Mouse (Mus musculus): ENCODE measurements at regions not wholly inside any gene's neighbourhood (a gene's known extent, or its start where the extent isn't known, plus 50 kb on each side); places are given as distances from the start of the nearest gene placed in this dataset.

- Histone ChIP-seq H3K4me3 (no peak overlapping the region), H3K4me1 (peaks cover 15% of the 10 kb centered on the region), H3K36me3 (no peaks in the 10 kb centered on the region), H3K4me2 (no peak overlapping the region), H3K27me3 (no peaks in the 10 kb centered on the region), H3K27ac (no peak overlapping the region), H3K9ac (no peak overlapping the region), H3K9me3 (no peaks in the 10 kb centered on the region)
- no peak for ATAC-seq (ENCODE audit: borderline replicate concordance, extremely low read depth, low FRiP score, low TSS enrichment)
- WGBS = 51% methylated on average over 5 of the region's 5 CpGs
Observed at GRCm38 (mm10) chr13:6191915-6192295, 330.6 kb downstream of the Klf6 start.

GRCm38 (mm10) chr13:6196690-6197089, 335.4 kb downstream of the Klf6 start:
- H3K9ac ChIP-seq = no peak overlapping the region
- H3K36me3 ChIP-seq = no peaks in the 10 kb centered on the region
- no peaks in the 10 kb centered on the region for H3K27me3 ChIP-seq
- H3K27ac ChIP-seq = no peak overlapping the region
- WGBS = 72% methylated on average over 5 of the region's 5 CpGs
- ATAC-seq (ENCODE audit: borderline replicate concordance, extremely low read depth, low FRiP score, low TSS enrichment) = no peak
- no peak overlapping the region for H3K4me2 ChIP-seq
- H3K9me3 ChIP-seq = no peaks in the 10 kb centered on the region
- H3K4me1 ChIP-seq = peaks cover 15% of the 10 kb centered on the region
- no peak overlapping the region for H3K4me3 ChIP-seq

- no peak for ATAC-seq (ENCODE audit: borderline replicate concordance, extremely low read depth, low FRiP score, low TSS enrichment)
- 78% methylated on average over 6 of the region's 6 CpGs for WGBS
Observed at GRCm38 (mm10) chr13:6199107-6199506, 337.8 kb downstream of the Klf6 start.

DNA sequence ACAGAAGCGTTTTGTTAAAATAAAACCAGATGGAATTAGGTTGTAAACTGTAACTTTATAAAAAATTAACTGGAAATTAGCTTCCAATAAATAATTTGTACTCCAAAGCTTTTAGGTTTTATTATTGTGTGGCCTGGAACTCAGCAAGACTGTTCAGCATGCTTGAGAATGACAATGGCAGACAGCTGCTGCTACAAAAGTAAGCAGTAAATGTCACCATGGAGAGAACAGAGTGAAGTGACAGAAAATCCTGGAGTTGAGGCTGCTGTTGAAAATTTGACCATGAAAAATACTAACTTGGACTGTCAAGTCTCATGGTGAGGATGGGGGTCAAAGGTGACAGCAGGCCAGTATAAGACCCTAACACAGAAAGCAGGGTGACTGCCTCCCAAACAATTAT, 340.2 kb downstream of the Klf6 start:
- Histone ChIP-seq H3K9ac (no peak overlapping the region), H3K27ac (no peak overlapping the region), H3K36me3 (no peaks in the 10 kb centered on the region), H3K4me2 (no peak overlapping the region), H3K9me3 (no peaks in the 10 kb centered on the region), H3K4me1 (no peaks in the 10 kb centered on the region), H3K27me3 (no peaks in the 10 kb centered on the region), H3K4me3 (no peak overlapping the region)
- WGBS = 72% methylated on average over 1 of the region's 1 CpGs
- no peak for ATAC-seq (ENCODE audit: borderline replicate concordance, extremely low read depth, low FRiP score, low TSS enrichment)

More at GRCm38 (mm10) chr13:6199107-6199506, 337.8 kb downstream of the Klf6 start:
- Histone ChIP-seq H3K36me3 (no peaks in the 10 kb centered on the region), H3K27me3 (no peaks in the 10 kb centered on the region), H3K4me3 (no peak overlapping the region), H3K4me2 (no peak overlapping the region), H3K9ac (no peak overlapping the region), H3K9me3 (no peaks in the 10 kb centered on the region), H3K4me1 (0 out of 2 replicates have a peak, but pooled peaks cover 4% of the 10 kb centered on the region), H3K27ac (no peak overlapping the region)

GRCm38 (mm10) chr13:6204801-6205200, 343.1 kb upstream of the Pitrm1 start:
- Histone ChIP-seq H3K36me3 (no peaks in the 10 kb centered on the region), H3K4me3 (no peak overlapping the region), H3K9me3 (no peaks in the 10 kb centered on the region), H3K4me2 (no peak overlapping the region), H3K27me3 (no peaks in the 10 kb centered on the region), H3K9ac (no peak overlapping the region), H3K4me1 (no peaks in the 10 kb centered on the region), H3K27ac (no peak overlapping the region)
- 67% methylated on average over 4 of the region's 4 CpGs for WGBS
- ATAC-seq (ENCODE audit: borderline replicate concordance, extremely low read depth, low FRiP score, low TSS enrichment) = no peak

DNA sequence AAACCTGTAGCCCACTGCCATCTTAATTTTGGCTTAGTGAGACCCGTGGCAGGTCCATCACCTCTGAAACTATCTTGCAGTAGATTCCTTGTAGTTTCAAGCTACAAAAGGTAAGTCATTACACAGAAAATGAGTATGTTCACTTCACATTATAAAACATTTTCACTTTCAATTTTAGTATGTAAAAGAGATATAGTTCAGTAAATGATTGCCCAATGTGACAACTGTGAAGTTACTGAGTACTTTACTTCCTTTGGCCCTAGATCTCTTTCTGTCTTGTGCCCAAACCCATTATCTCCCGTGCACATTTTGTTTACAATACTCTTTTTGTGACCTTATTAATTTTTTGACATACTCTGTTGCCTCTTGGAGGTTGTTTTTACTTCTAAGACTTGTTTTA, 335.4 kb upstream of the Pitrm1 start:
- H3K9me3 ChIP-seq = no peaks in the 10 kb centered on the region
- no peaks in the 10 kb centered on the region for H3K27me3 ChIP-seq
- H3K4me1 ChIP-seq = 0 out of 2 replicates have a peak, but pooled peaks cover 2% of the 10 kb centered on the region
- no peak for ATAC-seq (ENCODE audit: borderline replicate concordance, extremely low read depth, low FRiP score, low TSS enrichment)
- no peak overlapping the region for H3K9ac ChIP-seq
- H3K4me3 ChIP-seq = no peak overlapping the region
- no peak overlapping the region for H3K27ac ChIP-seq
- WGBS = 51% methylated on average over 2 of the region's 2 CpGs
- no peak overlapping the region for H3K4me2 ChIP-seq
- H3K36me3 ChIP-seq = no peaks in the 10 kb centered on the region

GRCm38 (mm10) chr13:6214189-6214588, 333.8 kb upstream of the Pitrm1 start:
- H3K27ac ChIP-seq = no peak overlapping the region
- 93% methylated on average over 2 of the region's 2 CpGs for WGBS
- no peak overlapping the region for H3K4me2 ChIP-seq
- no peaks in the 10 kb centered on the region for H3K9me3 ChIP-seq
- no peak overlapping the region for H3K4me3 ChIP-seq
- H3K27me3 ChIP-seq = no peaks in the 10 kb centered on the region
- no peak for ATAC-seq (ENCODE audit: borderline replicate concordance, extremely low read depth, low FRiP score, low TSS enrichment)
- H3K9ac ChIP-seq = no peak overlapping the region
- no peaks in the 10 kb centered on the region for H3K36me3 ChIP-seq
- 0 out of 2 replicates have a peak, but pooled peaks cover 2% of the 10 kb centered on the region for H3K4me1 ChIP-seq

DNA sequence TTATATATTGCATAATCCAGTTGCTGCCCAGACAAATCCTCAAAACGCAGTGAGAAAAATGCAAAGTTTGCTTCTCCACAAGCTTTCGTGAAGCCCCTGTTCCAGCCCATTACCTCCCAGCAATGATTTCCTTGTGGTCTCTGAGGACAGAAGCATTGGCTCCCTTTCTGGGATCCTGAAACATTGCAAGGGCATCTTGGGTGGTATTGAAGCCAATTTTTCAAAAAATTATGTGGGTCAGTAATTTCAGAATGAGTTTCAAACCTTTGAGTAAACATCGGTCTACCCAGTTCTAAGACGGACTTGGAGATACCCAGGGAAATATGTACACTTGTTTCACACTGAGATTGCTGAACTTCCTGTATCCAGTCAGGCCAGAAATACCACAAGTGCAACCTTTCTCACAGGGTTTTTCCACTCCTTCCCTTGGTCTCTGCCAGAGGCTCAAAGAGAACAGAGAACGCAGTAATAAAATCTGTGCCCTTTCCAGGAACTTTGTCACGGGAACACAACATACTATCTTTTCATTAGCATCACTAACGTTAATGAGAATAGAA, 321.8 kb upstream of the Pitrm1 start:
- Histone ChIP-seq H3K36me3 (no peaks in the 10 kb centered on the region), H3K27me3 (no peaks in the 10 kb centered on the region), H3K4me2 (no peak overlapping the region), H3K9me3 (no peaks in the 10 kb centered on the region), H3K4me1 (no peaks in the 10 kb centered on the region), H3K9ac (no peak overlapping the region), H3K4me3 (no peak overlapping the region), H3K27ac (no peak overlapping the region)
- no peak for ATAC-seq (ENCODE audit: borderline replicate concordance, extremely low read depth, low FRiP score, low TSS enrichment)
- WGBS = 76% methylated on average over 7 of the region's 7 CpGs

DNA sequence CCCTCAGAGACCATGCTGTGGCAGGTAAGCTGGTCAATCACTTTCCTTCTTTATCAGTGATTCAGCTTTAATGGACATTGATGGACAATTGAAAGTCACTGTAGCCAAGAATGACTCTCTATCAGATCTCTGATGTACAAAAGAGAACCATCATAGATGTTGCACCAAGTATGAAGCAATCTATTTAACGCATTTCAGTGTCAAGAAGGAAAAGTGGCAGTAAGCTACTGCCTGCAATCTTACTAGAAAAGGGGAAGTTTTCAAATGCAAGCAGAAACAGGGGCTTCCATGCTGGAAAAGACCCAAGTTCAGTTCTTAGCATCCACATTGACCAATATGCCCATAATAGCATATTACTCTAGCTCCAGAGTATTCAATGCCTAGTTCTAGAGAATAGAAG, 319.7 kb upstream of the Pitrm1 start:
- ATAC-seq (ENCODE audit: borderline replicate concordance, extremely low read depth, low FRiP score, low TSS enrichment) = no peak
- H3K4me1 ChIP-seq = no peaks in the 10 kb centered on the region
- H3K27me3 ChIP-seq = no peaks in the 10 kb centered on the region
- H3K27ac ChIP-seq = no peak overlapping the region
- WGBS = 78% methylated on average over 1 of the region's 1 CpGs
- H3K4me2 ChIP-seq = no peak overlapping the region
- H3K9me3 ChIP-seq = no peaks in the 10 kb centered on the region
- H3K4me3 ChIP-seq = no peak overlapping the region
- H3K9ac ChIP-seq = no peak overlapping the region
- H3K36me3 ChIP-seq = no peaks in the 10 kb centered on the region

DNA sequence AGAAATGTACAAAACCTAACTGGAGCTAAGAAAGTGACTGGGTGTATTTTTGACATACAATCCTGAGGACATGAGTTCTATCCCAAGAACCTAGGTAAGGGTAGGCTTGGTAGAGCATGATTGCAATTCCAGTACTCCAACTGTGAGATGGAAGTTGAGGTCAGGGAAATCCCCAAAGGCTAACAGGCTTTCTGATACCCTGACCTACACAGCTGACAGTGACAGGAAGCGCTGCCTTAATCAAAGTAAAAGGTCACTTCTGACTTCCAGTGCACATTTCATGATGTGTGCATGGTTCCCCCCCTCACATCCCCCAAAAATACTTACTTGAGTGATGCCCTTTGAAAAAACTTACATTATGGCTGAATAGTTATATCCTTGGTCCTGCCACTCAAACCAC, 312.6 kb upstream of the Pitrm1 start:
- Histone ChIP-seq H3K4me3 (no peak overlapping the region), H3K36me3 (no peaks in the 10 kb centered on the region), H3K4me1 (no peaks in the 10 kb centered on the region), H3K27ac (no peak overlapping the region), H3K9ac (no peak overlapping the region), H3K9me3 (no peaks in the 10 kb centered on the region), H3K4me2 (no peak overlapping the region), H3K27me3 (no peaks in the 10 kb centered on the region)
- WGBS = 91% methylated on average over 1 of the region's 1 CpGs
- ATAC-seq (ENCODE audit: borderline replicate concordance, extremely low read depth, low FRiP score, low TSS enrichment) = no peak

- ATAC-seq (ENCODE audit: borderline replicate concordance, extremely low read depth, low FRiP score, low TSS enrichment) = no peak
- no peaks in the 10 kb centered on the region for H3K27me3 ChIP-seq
- H3K4me3 ChIP-seq = no peak overlapping the region
- no peak overlapping the region for H3K27ac ChIP-seq
- no peak overlapping the region for H3K4me2 ChIP-seq
- 77% methylated on average over 8 of the region's 8 CpGs for WGBS
- H3K9me3 ChIP-seq = no peaks in the 10 kb centered on the region
- H3K36me3 ChIP-seq = no peaks in the 10 kb centered on the region
- H3K4me1 ChIP-seq = no peaks in the 10 kb centered on the region
- no peak overlapping the region for H3K9ac ChIP-seq
Observed at GRCm38 (mm10) chr13:6236503-6236902, 311.4 kb upstream of the Pitrm1 start.

DNA sequence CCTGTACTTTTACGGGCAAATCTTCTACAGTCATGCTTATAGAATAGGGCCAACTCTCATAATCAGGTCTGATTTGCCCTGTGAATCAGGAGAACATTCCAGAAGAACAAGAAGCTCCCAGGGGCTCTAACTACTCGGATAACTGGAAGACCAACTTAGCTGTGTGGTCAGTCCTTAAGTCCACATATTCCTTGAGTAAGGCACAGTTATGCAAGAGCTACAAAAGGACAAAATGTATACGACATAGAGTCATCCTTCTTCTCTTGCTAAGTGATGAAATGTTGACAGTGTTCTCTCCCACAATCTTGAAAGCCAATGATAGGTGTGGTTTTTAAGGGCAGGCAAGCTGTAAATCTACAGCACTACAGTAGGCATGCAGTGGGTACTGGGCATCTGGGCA, 310.7 kb upstream of the Pitrm1 start:
- no peaks in the 10 kb centered on the region for H3K27me3 ChIP-seq
- H3K27ac ChIP-seq = no peak overlapping the region
- no peak for ATAC-seq (ENCODE audit: borderline replicate concordance, extremely low read depth, low FRiP score, low TSS enrichment)
- H3K4me1 ChIP-seq = no peaks in the 10 kb centered on the region
- H3K4me2 ChIP-seq = no peak overlapping the region
- no peaks in the 10 kb centered on the region for H3K36me3 ChIP-seq
- no peak overlapping the region for H3K4me3 ChIP-seq
- no peak overlapping the region for H3K9ac ChIP-seq
- H3K9me3 ChIP-seq = no peaks in the 10 kb centered on the region
- WGBS = 70% methylated on average over 3 of the region's 3 CpGs

DNA sequence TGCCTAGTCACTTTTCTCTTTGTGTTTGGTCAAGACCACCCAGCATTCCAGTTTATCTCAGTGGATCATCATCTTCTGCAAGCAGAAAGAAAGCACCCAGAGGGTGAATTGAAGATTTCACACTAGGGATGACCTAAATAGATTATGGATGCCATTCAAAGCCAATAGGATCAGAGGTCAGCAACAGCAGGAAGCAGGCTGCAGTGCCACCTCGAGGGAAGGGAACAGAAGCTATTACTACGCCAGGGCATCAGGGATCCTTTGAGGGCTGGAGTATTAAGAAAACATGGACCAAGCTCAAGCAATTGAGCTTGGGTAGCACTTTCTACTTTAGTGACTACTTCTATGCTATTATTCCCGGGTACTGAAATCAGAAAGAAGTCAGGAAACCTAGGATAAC, 307.1 kb upstream of the Pitrm1 start:
- Histone ChIP-seq H3K27me3 (no peaks in the 10 kb centered on the region), H3K4me3 (no peak overlapping the region), H3K36me3 (no peaks in the 10 kb centered on the region), H3K27ac (no peak overlapping the region), H3K4me1 (no peaks in the 10 kb centered on the region), H3K9ac (no peak overlapping the region), H3K9me3 (no peaks in the 10 kb centered on the region), H3K4me2 (no peak overlapping the region)
- ATAC-seq (ENCODE audit: borderline replicate concordance, extremely low read depth, low FRiP score, low TSS enrichment) = no peak
- WGBS = 61% methylated on average over 3 of the region's 3 CpGs
